In genomic region chr5:113291125-113291524, GRCm38 (mm10) we compare ENCODE assay signal across 22 mouse cellular contexts. TPM values are rescaled to one million over a fixed set of nuclear protein-coding genes. Genes with fewer than 3 reads are reported as not detected.
DNase-seq lines count a peak whose midpoint lies in the region; ATAC-seq and TF ChIP-seq lines count a peak whose summit lies in the region.
"Had no signal": no experiment of that assay in that cellular context is flagged by ENCODE, and none has a peak within 500 bp of the region (broad histone marks: within the 10 kb centered on the region; RNA-seq: fewer than 3 reads in every experiment).

No protein-coding gene starts in this region.

- no peaks in the 10 kb centered on the region for H3K9me3 ChIP-seq in hindbrain, postnatal 0 days (ENCODE audit: low read length)
- H3K9me3 ChIP-seq in hindbrain, embryonic 10.5 days: no peaks in the 10 kb centered on the region
- no peaks in the 10 kb centered on the region for H3K9me3 ChIP-seq in intestine, embryonic 16.5 days (ENCODE audit: control insufficient read depth, low read length)
- H3K9me3 ChIP-seq: embryonic facial prominence, embryonic 12.5 days; forebrain, embryonic 15.5 days; heart, embryonic 10.5 days; hindbrain, embryonic 15.5 days had no signal

- H3K27me3 ChIP-seq in hindbrain, postnatal 0 days (ENCODE audit: insufficient read depth, low read length): no peaks in the 10 kb centered on the region
- H3K27me3 ChIP-seq in hindbrain, embryonic 10.5 days (ENCODE audit: insufficient read depth, poor library complexity, severe bottlenecking): peaks cover 51% of the 10 kb centered on the region
- H3K27me3 ChIP-seq in intestine, embryonic 16.5 days (replicated peaks; ENCODE audit: control insufficient read depth, insufficient read depth, low read length): peaks cover 22% of the 10 kb centered on the region

- no peak for TF ChIP-seq CTCF in hindbrain, postnatal 0 days (IDR thresholded peaks at IDR 0.05; ENCODE audit: low read depth)

- no peaks in the 10 kb centered on the region; the same call in 1 of the 2 replicates for H3K4me1 ChIP-seq in hindbrain, postnatal 0 days (ENCODE audit: insufficient read depth, low read length)
- peaks cover 25% of the 10 kb centered on the region for H3K4me1 ChIP-seq in hindbrain, embryonic 10.5 days (replicated peaks)
- H3K4me1 ChIP-seq in intestine, embryonic 16.5 days (ENCODE audit: control insufficient read depth, insufficient read depth, low read length): peaks cover 6% of the 10 kb centered on the region; the same call in 1 of the 2 replicates
- H3K4me1 ChIP-seq: heart, embryonic 15.5 days had no signal

- H3K9ac ChIP-seq in hindbrain, postnatal 0 days (replicated peaks; ENCODE audit: low read length): no peak overlapping the region
- H3K9ac ChIP-seq in intestine, embryonic 16.5 days (ENCODE audit: low read depth, low read length): no peak overlapping the region
- H3K9ac ChIP-seq: embryonic facial prominence, embryonic 12.5 days; forebrain, embryonic 15.5 days; heart, embryonic 15.5 days; hindbrain, embryonic 15.5 days had no signal

- no peak for ATAC-seq in hindbrain, postnatal 0 days
- ATAC-seq in intestine, embryonic 16.5 days: no peak
- ATAC-seq: CD4-positive, CD25-positive, alpha-beta regulatory T cell, adult 4 months; forebrain, embryonic 15.5 days; inflammation-experienced regulatory T-cells, adult 6 months had no signal

- H3K27ac ChIP-seq in hindbrain, postnatal 0 days: no peak overlapping the region
- H3K27ac ChIP-seq in hindbrain, embryonic 10.5 days: no peak overlapping the region
- H3K27ac ChIP-seq in intestine, embryonic 16.5 days (ENCODE audit: low read length): no peak overlapping the region
- H3K27ac ChIP-seq: embryonic facial prominence, embryonic 12.5 days; forebrain, embryonic 15.5 days; heart, embryonic 10.5 days; heart, embryonic 15.5 days; hindbrain, embryonic 15.5 days had no signal

- H3K4me3 ChIP-seq in hindbrain, postnatal 0 days (ENCODE audit: low read length): no peak overlapping the region
- H3K4me3 ChIP-seq in hindbrain, embryonic 10.5 days: no peak overlapping the region
- no peak overlapping the region for H3K4me3 ChIP-seq in intestine, embryonic 16.5 days (ENCODE audit: low read length)
- H3K4me3 ChIP-seq: embryonic facial prominence, embryonic 12.5 days; forebrain, embryonic 15.5 days; heart, embryonic 10.5 days; heart, embryonic 15.5 days; hindbrain, embryonic 15.5 days had no signal

- no peaks in the 10 kb centered on the region for H3K36me3 ChIP-seq in hindbrain, postnatal 0 days (ENCODE audit: insufficient read depth, low read length)
- no peaks in the 10 kb centered on the region for H3K36me3 ChIP-seq in hindbrain, embryonic 10.5 days
- no peaks in the 10 kb centered on the region for H3K36me3 ChIP-seq in intestine, embryonic 16.5 days (ENCODE audit: control insufficient read depth, insufficient read depth, low read length)
- H3K36me3 ChIP-seq: embryonic facial prominence, embryonic 12.5 days; forebrain, embryonic 15.5 days; G1E; heart, embryonic 10.5 days; heart, embryonic 15.5 days; hindbrain, embryonic 15.5 days had no signal

- 66% methylated on average over 4 of the region's 4 CpGs for WGBS in hindbrain, postnatal 0 days
- 85% methylated on average over 4 of the region's 4 CpGs for WGBS in hindbrain, embryonic 10.5 days
- 85% methylated on average over 4 of the region's 4 CpGs for WGBS in intestine, embryonic 16.5 days

- DNase-seq in hindbrain, postnatal 0 days (ENCODE audit: low spot score): peak; percentile 46
- no peak for DNase-seq in hindbrain, embryonic 10.5 days (ENCODE audit: low spot score)
- DNase-seq in cerebellum, adult 11 months: peak; percentile 79
- DNase-seq in cerebellum, adult 8-10 months: peak; percentile 76
- peak; percentile 83 to 85 for DNase-seq in cerebellum, postnatal 14 days
- no peak for DNase-seq in right cerebral cortex, postnatal 25 days
- DNase-seq in right cerebral cortex, adult 2 months (ENCODE audit: low spot score in 2 of 2): no peak
- DNase-seq: adrenal gland, adult 8-10 months; adrenal gland, postnatal 36 days; B cell, adult 2 months; gastrocnemius, postnatal 36 days; heart, adult 11 months; kidney, adult 18-20 months had no signal

- H3K4me2 ChIP-seq in hindbrain, postnatal 0 days (ENCODE audit: low read depth, low read length): no peak overlapping the region
- H3K4me2 ChIP-seq in intestine, embryonic 16.5 days (ENCODE audit: low read depth, low read length): no peak overlapping the region
- H3K4me2 ChIP-seq: embryonic facial prominence, embryonic 12.5 days; forebrain, embryonic 15.5 days; heart, embryonic 15.5 days; hindbrain, embryonic 15.5 days had no signal

RNA-seq across cellular contexts. Expression of gene Sgsm1, which starts 19.5 kb away (rescaled TPM):
- total RNA-seq in hindbrain, postnatal 0 days (2014; rRNA removed): 33.4 and 43.4 TPM in 2 replicates
- polyA plus RNA-seq in hindbrain, postnatal 0 days (2015; fragmentation: Nextera tagmentation; extraction: Ambion mirVana): 13.8 and 15.2 TPM in 2 replicates
- 16.6 and 17.5 TPM in 2 replicates for polyA plus RNA-seq in hindbrain, embryonic 10.5 days (2016; fragmentation: Nextera tagmentation; extraction: Ambion mirVana)
- 10.3 and 11.1 TPM in 2 replicates for polyA plus RNA-seq in intestine, embryonic 16.5 days (2015; fragmentation: Nextera tagmentation; extraction: Ambion mirVana)
- polyA plus RNA-seq: CD4-positive, CD25-positive, alpha-beta regulatory T cell, adult 4 months; G1E; inflammation-experienced regulatory T-cells, adult 6 months had no signal

Comparison
In these comparisons a context has a peak if more than half of its experiments do, and no peak if none do; other contexts are left out.
1. DNase-seq: peak in hindbrain, postnatal 0 days (single experiment), cerebellum, adult 11 months (single experiment), cerebellum, adult 8-10 months (single experiment) and cerebellum, postnatal 14 days (2 of 2); none in hindbrain, embryonic 10.5 days (single experiment), right cerebral cortex, postnatal 25 days (single experiment) and right cerebral cortex, adult 2 months (0 of 2).